Mouse (Mus musculus) CD8-positive naive resting alpha-beta T cell, adult 2 months (primary cell): ENCODE measurements around the gene Gm9999.
"Not testable (repeated sequence)": the region's sequence is repeated elsewhere in the genome, so short reads cannot be mapped to it uniquely, and the experiment has no call there.

ENCODE experiments used
- DNase-seq, 2 experiments: peaks; one replicate each; pipeline ENCODE4 v3.0.0; 2022; ENCODE audit warnings: low read depth in 2 of 2, low spot score in 2 of 2

The Gm9999 gene

GRCm38 (mm10) chr7:46983280-46983679 lies at the start of gene Gm9999:
TSS of gene Gm9999 (plus strand) at chr7:46983580.
- no peak for DNase-seq

DNA sequence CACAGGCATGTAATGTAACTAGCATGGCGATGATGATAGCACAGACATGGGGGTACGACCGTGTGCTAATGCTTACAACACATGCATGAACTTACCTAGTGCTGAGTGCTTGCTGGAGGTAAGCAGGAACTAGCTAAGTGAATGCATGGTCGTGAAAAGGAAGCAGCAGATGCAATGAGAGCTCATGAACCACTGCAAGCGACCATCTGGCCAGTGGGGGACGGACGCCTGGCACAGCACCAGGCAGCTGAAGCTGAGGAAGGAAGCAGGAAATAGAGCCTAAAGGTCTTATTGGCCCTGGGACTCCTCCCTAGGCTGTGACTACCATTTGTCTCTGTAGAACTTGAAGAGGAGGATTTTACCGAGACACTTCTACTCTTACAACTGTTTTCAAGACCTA lies 48.6 kb upstream of the Gm9999 start:
- no peak for DNase-seq

DNA sequence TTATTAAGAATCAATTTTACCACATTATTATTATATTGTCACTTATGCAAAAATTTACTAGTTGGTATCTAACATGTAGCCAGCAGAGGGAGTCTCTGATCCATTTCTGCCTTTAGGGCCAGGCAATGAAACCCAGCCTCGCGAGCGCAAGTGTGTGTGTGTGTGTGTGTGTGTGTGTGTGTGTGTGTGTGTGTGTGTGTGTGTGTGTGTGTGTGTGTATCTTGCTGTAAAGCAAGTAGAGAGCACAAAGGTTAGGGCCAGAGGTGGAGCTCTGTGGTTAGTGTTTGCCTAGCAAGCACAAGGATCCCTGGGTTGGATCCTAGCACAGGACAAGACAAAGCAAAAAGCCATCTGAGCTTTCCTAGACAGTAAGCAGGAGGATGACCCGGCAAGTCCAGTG lies 47.5 kb upstream of the Gm9999 start:
- no peak for DNase-seq

GRCm38 (mm10) chr7:46957831-46958691 lies 25.3 kb upstream of the Gm9999 start, which contains the start of gene Uevld:
TSS of gene Uevld (minus strand) at chr7:46958527.
- DNase-seq, result peak; percentile 47 to 67

DNA sequence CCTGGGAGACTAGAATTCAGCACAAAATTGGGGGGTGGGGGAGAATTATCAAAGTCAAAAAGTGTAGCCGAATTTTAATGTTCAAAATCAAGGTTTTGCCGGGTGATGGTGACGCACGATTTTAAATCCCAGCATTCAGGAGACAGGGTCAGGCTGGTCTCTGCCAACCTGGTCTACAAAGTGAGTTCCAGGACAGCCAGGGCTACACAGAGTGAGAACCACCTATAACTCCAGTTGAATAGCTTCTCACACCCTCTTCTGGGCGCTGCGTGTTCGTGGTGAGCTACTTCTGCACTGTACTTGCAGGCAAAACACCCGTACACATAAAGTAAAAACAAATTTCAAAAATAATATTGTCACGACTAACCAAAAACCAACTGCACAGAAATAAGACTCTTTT lies 24.5 kb upstream of the Gm9999 start:
- no peak for DNase-seq

- no peak for DNase-seq
These were observed 22.4 kb upstream of the Gm9999 start for GRCm38 (mm10) chr7:46960991-46961390.

- DNase-seq, result no peak
These were observed 21.2 kb upstream of the Gm9999 start for GRCm38 (mm10) chr7:46962132-46962531.

DNA sequence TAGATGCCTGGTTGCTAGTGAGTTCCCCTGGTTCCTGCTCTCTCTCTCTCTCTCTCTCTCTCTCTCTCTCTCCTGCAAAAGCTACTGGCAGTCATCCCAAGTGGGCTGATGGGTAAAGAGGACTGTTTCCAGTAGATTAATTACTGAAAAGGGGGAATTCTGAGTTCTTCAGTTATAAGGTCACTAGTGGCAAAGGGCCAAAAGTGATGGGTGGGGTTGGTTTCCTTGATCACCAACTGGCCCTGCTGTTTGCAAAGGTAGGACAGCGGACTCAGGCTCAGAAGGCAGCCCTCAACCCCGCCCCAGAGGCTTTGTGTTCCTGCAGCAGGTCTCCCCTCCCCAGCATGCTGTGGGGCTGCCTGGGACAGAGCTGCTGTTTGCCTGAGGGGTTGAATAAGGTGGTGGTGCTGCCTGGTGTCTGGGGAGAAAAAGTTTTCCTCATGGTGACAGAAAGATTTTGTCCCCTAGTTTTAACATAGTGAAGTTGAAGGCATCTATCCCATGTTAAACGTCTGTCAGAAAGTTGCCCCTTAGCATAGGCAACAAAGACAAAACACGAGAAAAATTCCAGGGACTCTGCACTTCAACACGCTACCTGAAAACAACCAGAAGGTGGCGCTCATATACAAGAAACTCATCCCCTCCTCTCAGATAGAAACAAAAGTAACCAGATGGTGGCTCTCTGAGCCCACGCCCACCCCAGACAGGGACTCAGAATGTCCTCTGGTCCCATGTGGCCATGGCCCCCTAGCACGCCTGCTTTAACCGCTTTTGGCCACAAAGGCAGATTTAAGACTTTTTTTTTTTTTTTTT lies 20.4 kb upstream of the Gm9999 start:
- peak; percentile 44 to 67 for DNase-seq

DNA sequence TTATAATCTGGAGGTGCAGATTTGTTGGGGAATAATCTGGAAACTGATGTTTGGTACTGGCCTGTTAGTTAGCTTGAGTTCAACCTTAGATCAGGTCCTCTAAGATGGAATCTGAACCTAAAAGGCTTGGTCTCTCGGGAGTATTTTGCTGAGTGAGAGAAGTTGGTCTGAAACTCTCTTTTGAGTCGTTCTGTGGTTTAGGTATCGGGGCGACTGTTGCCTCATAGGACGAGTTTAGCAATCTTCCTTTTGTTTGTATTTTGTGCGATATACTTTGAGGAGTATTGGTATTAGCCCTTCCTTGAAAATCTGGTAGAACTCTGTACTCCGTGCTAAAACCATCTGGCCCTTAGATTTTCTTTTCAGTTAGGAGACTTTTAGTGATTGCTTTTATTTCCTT lies 19.3 kb upstream of the Gm9999 start:
- no peak for DNase-seq

DNA sequence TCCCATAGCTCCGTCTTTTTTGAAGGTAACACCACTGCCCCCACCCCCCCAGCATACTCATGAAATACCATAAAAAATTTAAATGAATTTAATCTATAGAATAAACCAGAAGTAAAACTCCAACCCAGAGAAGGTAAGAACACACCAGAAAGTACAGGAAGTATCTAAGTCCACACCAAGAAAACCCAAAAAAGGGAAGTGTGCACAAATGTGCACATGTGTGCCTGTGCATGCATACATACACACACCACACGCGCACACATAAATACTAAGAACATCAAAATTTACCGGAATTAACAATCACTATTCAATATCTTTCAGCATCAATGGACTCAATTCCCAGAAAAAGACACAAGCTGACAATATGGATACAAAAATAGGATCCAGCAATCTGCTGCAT lies 13.5 kb upstream of the Gm9999 start:
- no peak for DNase-seq

- no peak for DNase-seq
These were observed 8.7 kb upstream of the Gm9999 start for GRCm38 (mm10) chr7:46974648-46975047.

GRCm38 (mm10) chr7:46975456-46975855 lies 7.9 kb upstream of the Gm9999 start:
- DNase-seq, result no peak

- DNase-seq, result no peak
These were observed 2.5 kb downstream of the Gm9999 start for GRCm38 (mm10) chr7:46985718-46986505.

GRCm38 (mm10) chr7:46986646-46987045 lies 3.3 kb downstream of the Gm9999 start:
- DNase-seq, result no peak

DNA sequence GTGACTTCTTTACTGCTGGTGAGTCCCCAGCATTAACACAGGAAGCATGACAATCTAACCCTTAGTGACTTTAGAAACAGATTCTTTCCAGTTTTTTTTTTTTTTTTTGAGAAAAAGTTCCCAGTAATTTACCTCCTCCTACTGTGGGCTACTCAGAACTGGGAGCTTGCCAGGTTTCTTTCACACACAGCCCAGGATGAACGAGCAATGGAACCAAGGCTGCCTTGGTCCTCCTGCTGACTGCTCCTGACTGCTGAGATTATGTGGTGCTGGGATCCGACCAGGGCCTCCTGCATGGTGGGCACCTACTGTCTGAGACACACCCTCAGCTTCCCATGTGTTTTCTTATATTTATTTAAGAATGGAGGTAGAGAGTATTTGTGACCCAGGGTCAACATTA lies 3.7 kb downstream of the Gm9999 start:
- DNase-seq, result no peak

DNA sequence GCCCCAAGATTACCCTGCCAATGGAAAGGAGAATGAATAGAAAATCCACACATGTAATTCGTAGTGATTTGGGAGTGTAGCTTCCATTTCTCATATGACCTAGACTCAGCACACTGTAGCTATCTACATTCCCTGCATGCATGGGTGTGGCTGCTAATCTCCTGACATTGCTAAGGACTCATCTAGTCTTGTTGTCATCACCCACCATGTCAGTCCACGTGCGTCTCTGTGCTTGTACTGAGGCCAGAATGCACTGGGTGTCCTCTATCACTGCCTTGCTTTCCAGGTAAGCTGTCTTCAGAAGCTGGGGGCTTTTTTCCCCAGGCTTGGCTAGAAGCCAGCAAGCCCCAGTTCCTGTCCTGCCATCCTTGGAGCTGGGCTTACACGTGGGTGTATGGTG lies 6.0 kb downstream of the Gm9999 start:
- not testable (repeated sequence) for DNase-seq

GRCm38 (mm10) chr7:46993079-46993478 lies 9.7 kb downstream of the Gm9999 start:
- no peak for DNase-seq

DNA sequence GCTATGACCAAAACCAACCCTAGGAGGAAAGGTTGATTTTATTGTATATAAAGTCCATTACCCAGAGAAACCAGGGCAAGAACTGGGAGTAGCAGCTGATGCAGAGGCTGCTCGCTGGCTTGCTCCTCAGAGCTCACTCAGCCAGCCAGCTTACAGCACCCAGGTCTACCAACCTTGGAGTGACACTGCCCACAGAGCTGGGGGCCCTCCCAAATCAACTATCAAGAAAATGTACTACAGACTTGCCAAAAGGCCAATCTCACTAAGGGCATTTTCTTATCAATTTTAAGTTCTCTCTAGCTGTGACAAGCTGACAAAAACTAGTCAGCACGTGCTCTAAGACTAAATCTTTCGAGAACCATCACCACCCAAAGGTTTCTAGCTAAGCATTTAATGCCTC lies 12.2 kb downstream of the Gm9999 start:
- DNase-seq, result no peak

GRCm38 (mm10) chr7:46997008-46997407 lies 13.6 kb downstream of the Gm9999 start:
- no peak for DNase-seq

- no peak for DNase-seq
These were observed 14.4 kb downstream of the Gm9999 start for GRCm38 (mm10) chr7:46997644-46998395.

DNA sequence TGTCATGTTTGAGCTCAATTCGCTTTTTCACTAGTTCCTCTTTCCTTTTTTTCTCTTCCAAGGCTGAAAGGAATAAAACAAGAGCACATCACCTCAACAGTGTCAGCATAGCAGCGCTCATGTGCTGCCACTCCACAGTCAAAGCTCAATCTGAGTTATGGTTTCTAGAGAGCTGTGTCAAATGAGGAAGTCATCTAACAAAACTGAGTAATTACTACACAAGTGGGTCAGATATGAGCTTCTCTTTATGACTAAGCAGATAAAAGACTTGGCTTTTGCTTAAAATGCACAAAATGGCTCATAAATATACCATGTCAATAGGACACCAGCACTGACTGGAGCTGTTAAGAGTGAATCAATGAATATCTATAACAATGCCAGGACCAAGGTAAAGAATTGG lies 15.6 kb downstream of the Gm9999 start:
- DNase-seq, result no peak
